Mouse (Mus musculus): Measurements from ENCODE around the gene Crlf3. TPM values are rescaled to one million over a fixed set of nuclear protein-coding genes. Genes with fewer than 3 reads are reported as not detected.
"Not testable (repeated sequence)": the region's sequence is repeated elsewhere in the genome, so short reads cannot be mapped to it uniquely, and the experiment has no call there.

Gene Crlf3
- polyA plus RNA-seq, 1 experiment: 49.7 TPM

DNA sequence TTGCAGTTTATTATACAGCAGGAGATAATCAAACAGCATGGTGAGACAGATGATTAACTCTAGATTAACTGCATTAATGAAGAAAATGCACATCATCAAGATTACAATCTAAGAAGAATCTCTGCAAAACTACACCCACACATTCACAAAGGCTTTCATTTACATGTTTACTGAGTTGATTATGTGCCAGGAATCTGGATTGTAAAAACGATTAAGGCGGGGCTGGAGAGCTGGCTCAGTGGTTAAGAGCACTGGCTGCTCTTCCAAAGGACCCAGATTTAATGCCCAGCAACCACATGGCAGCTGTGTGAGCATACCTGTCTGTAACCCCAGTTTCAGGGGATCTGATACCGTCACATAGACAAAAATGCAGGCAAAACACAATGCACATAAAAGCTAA is 11.0 kb downstream of the Crlf3 start:
- 67% methylated on average over 3 of the region's 3 CpGs for WGBS
- TF ChIP-seq POLR2A (IDR thresholded peaks at IDR 0.05; ENCODE audit: low read depth, low read length) (no peak), CTCF (IDR thresholded peaks at IDR 0.05; ENCODE audit: extremely low read depth, insufficient read depth, insufficient read length, insufficient replicate concordance) (no peak)

DNA sequence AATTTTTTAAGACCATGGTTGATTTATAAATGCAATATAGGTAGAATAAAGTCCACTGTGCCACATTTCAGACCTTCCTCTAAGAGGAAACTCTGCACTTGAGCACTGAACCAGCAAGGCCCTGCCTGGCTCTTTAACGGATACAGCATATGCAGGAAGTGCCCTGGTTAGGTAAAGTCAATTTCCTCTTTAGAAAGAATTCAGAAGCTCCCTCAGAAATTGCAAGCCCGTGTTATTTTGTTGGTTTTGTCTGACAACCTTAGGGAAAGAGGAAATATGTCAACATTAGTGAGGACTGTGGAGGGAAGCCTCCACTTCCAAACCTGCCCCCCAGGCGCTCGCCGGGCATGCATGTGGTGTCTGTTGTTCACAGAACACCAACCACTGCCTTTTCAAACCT is 13.2 kb downstream of the Crlf3 start:
- H3K27me3 ChIP-seq (ENCODE audit: control insufficient read depth, insufficient read depth, low read length): no peaks in the 10 kb centered on the region
- DNase-seq (ENCODE audit: low read depth in 1 of 2, low spot score in 2 of 2): peak in 1 of 2 experiments; percentile 46
- peaks cover 19% of the 10 kb centered on the region for H3K4me1 ChIP-seq (ENCODE audit: control insufficient read depth, insufficient read depth, insufficient read length)
- peak overlapping the region; percentile 35; the same call in 1 of the 2 replicates for H3K4me3 ChIP-seq (ENCODE audit: extremely low read depth, insufficient read depth, insufficient read length)
- 8% methylated on average over 5 of the region's 5 CpGs for WGBS
- TF ChIP-seq POLR2A (IDR thresholded peaks at IDR 0.05; ENCODE audit: low read depth, low read length) (no peak), CTCF (IDR thresholded peaks at IDR 0.05; ENCODE audit: extremely low read depth, insufficient read depth, insufficient read length, insufficient replicate concordance) (no peak)
- peak overlapping the region; percentile 90 for H3K27ac ChIP-seq (ENCODE audit: insufficient read depth, low read length)
- peaks cover 7% of the 10 kb centered on the region for H3K36me3 ChIP-seq (ENCODE audit: control insufficient read depth, insufficient read depth, low read length)

More for the DNA sequence above, 11.0 kb downstream of the Crlf3 start:
- H3K27ac ChIP-seq (ENCODE audit: insufficient read depth, low read length): no peak overlapping the region
- no peak for DNase-seq (ENCODE audit: low read depth in 1 of 2, low spot score in 2 of 2)
- peaks cover 32% of the 10 kb centered on the region for H3K4me1 ChIP-seq (ENCODE audit: control insufficient read depth, insufficient read depth, insufficient read length)
- H3K27me3 ChIP-seq (ENCODE audit: control insufficient read depth, insufficient read depth, low read length): no peaks in the 10 kb centered on the region
- no peak overlapping the region for H3K4me3 ChIP-seq (ENCODE audit: extremely low read depth, insufficient read depth, insufficient read length)
- H3K36me3 ChIP-seq (ENCODE audit: control insufficient read depth, insufficient read depth, low read length): peaks cover 9% of the 10 kb centered on the region

DNA sequence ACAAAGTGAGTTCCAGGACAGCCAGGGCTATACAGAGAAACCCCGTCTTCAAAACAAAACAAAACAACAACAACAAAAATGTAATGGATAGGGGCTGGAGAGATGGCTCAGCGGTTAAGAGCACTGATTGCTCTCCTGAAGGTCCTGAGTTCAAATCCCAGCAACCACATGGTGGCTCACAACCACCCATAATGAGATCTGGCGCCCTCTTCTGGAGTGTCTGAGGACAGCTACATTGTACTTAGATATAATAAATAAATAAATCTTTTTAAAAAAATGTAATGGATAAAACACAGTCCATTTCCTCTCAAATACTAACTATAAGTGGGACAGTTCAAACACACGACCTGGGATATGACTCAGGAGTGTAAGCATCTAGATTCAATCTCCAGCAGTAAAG is 14.4 kb downstream of the Crlf3 start:
- peaks cover 15% of the 10 kb centered on the region for H3K4me1 ChIP-seq (ENCODE audit: control insufficient read depth, insufficient read depth, insufficient read length)
- not testable (repeated sequence) for H3K4me3 ChIP-seq (ENCODE audit: extremely low read depth, insufficient read depth, insufficient read length); H3K27me3 ChIP-seq (ENCODE audit: control insufficient read depth, insufficient read depth, low read length); H3K27ac ChIP-seq (ENCODE audit: insufficient read depth, low read length); DNase-seq (ENCODE audit: low read depth in 1 of 2, low spot score in 2 of 2)
- peaks cover 14% of the 10 kb centered on the region for H3K36me3 ChIP-seq (ENCODE audit: control insufficient read depth, insufficient read depth, low read length)
- WGBS: 84% methylated on average over 4 of the region's 4 CpGs

DNA sequence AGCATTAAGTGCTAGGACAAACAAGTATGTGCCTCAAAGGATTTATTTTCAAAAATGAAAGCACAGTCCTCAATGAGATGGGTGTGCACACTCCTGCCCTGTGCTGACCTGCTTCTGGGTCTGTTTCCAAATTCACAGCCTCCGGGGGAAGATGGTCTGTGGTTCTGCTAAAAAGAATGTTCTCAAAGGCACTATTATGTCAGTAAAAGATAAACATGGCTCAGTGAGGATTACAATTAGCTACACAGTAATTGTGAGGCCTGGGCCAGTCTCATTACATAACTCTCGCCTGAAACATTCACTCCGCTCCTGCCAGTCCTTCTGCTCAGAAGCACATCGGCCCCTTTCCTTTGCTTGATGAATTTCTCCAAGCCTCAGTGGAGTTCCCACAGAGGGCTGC is 18.6 kb downstream of the Crlf3 start:
- TF ChIP-seq POLR2A (IDR thresholded peaks at IDR 0.05; ENCODE audit: low read depth, low read length) (no peak), CTCF (IDR thresholded peaks at IDR 0.05; ENCODE audit: extremely low read depth, insufficient read depth, insufficient read length, insufficient replicate concordance) (no peak)
- Histone ChIP-seq H3K4me1 (ENCODE audit: control insufficient read depth, insufficient read depth, insufficient read length) (no peaks in the 10 kb centered on the region; the same call in 1 of the 2 replicates), H3K27ac (ENCODE audit: insufficient read depth, low read length) (no peak overlapping the region), H3K27me3 (ENCODE audit: control insufficient read depth, insufficient read depth, low read length) (no peaks in the 10 kb centered on the region), H3K4me3 (ENCODE audit: extremely low read depth, insufficient read depth, insufficient read length) (no peak overlapping the region), H3K36me3 (ENCODE audit: control insufficient read depth, insufficient read depth, low read length) (peaks cover 42% of the 10 kb centered on the region)
- DNase-seq (ENCODE audit: low read depth in 1 of 2, low spot score in 2 of 2): no peak
- whole genome bisulfite sequencing: 82% methylated on average over 4 of the region's 4 CpGs

DNA sequence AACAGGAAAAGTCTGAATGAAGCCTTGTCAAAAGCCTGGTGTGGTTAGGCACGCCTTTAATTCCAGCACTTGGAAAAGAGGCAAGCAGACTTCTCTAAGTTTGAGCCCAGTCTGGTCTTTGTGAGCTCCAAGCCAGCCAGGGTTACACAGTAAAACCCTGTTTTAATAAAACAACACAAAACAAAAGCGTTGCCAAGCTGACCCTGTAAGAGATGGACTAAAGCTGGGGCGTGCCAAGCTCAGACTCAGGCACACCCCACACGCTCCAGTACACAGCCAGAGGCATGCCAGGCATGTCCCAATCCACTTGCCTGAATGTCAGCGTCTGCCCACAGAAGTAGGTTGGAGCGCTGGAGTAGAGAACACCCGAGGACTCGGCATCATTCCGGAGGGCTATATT is 24.6 kb downstream of the Crlf3 start:
- no peak for DNase-seq (ENCODE audit: low read depth in 1 of 2, low spot score in 2 of 2)
- 94% methylated on average over 9 of the region's 9 CpGs for WGBS
- Histone ChIP-seq H3K4me1 (ENCODE audit: control insufficient read depth, insufficient read depth, insufficient read length) (no peaks in the 10 kb centered on the region), H3K27me3 (ENCODE audit: control insufficient read depth, insufficient read depth, low read length) (no peaks in the 10 kb centered on the region), H3K4me3 (ENCODE audit: extremely low read depth, insufficient read depth, insufficient read length) (no peak overlapping the region), H3K36me3 (ENCODE audit: control insufficient read depth, insufficient read depth, low read length) (peaks cover 64% of the 10 kb centered on the region), H3K27ac (ENCODE audit: insufficient read depth, low read length) (no peak overlapping the region)
- no peak for TF ChIP-seq POLR2A (IDR thresholded peaks at IDR 0.05; ENCODE audit: low read depth, low read length)
- no peak for TF ChIP-seq CTCF (IDR thresholded peaks at IDR 0.05; ENCODE audit: extremely low read depth, insufficient read depth, insufficient read length, insufficient replicate concordance)

DNA sequence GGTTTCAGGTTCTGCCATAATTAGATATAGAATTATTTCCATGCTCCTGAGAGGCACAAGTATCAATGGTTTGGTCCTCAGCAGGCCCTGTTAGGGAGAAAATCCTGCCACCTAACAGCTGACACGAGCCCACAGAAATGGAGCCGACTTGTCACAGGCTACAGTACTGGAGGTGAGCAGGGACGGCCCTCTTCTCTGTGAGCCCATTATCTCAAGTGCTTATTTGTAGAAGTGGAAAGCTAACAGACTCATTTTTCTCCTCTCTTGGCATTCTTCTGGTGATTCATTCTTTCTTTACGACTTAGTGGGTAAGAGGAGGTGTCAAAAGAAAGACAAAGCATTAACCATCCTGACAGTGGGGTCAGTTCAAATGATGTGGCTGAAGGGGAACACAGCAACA is 26.1 kb downstream of the Crlf3 start:
- no peak for TF ChIP-seq POLR2A (IDR thresholded peaks at IDR 0.05; ENCODE audit: low read depth, low read length)
- TF ChIP-seq CTCF (IDR thresholded peaks at IDR 0.05; ENCODE audit: extremely low read depth, insufficient read depth, insufficient read length, insufficient replicate concordance): no peak
- H3K27ac ChIP-seq (ENCODE audit: insufficient read depth, low read length): no peak overlapping the region
- no peak overlapping the region for H3K4me3 ChIP-seq (ENCODE audit: extremely low read depth, insufficient read depth, insufficient read length)
- no peak for DNase-seq (ENCODE audit: low read depth in 1 of 2, low spot score in 2 of 2)
- 90% methylated on average over 4 of the region's 4 CpGs for WGBS
- no peaks in the 10 kb centered on the region for H3K4me1 ChIP-seq (ENCODE audit: control insufficient read depth, insufficient read depth, insufficient read length)
- no peaks in the 10 kb centered on the region for H3K27me3 ChIP-seq (ENCODE audit: control insufficient read depth, insufficient read depth, low read length)
- peaks cover 65% of the 10 kb centered on the region for H3K36me3 ChIP-seq (ENCODE audit: control insufficient read depth, insufficient read depth, low read length)

DNA sequence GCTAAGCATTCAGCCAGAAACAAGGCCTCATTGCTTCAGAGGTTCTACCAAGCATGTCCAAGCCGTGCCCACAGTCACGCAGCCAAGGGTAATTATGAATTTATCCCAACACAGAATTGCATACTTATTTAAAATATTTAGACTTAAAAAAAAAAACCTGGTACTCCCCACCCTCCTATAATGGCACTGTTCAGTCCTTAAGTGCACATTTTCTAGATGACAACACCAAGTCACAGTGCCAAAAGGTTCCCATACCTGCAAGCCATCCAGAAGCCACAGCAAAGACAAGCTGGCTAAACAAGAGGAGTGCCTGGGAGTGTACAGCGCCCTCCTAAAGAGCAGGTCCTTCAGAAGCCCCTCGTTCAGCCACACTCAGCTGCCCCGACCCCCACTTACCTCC is 27.6 kb downstream of the Crlf3 start:
- DNase-seq (ENCODE audit: low read depth in 1 of 2, low spot score in 2 of 2): no peak
- H3K36me3 ChIP-seq (ENCODE audit: control insufficient read depth, insufficient read depth, low read length): peaks cover 68% of the 10 kb centered on the region

More for the DNA sequence above, 27.6 kb downstream of the Crlf3 start:
- Histone ChIP-seq H3K4me1 (ENCODE audit: control insufficient read depth, insufficient read depth, insufficient read length) (no peaks in the 10 kb centered on the region), H3K27ac (ENCODE audit: insufficient read depth, low read length) (no peak overlapping the region), H3K4me3 (ENCODE audit: extremely low read depth, insufficient read depth, insufficient read length) (no peak overlapping the region), H3K27me3 (ENCODE audit: control insufficient read depth, insufficient read depth, low read length) (no peaks in the 10 kb centered on the region)
- WGBS: 93% methylated on average over 5 of the region's 5 CpGs
- TF ChIP-seq POLR2A (IDR thresholded peaks at IDR 0.05; ENCODE audit: low read depth, low read length) (no peak), CTCF (IDR thresholded peaks at IDR 0.05; ENCODE audit: extremely low read depth, insufficient read depth, insufficient read length, insufficient replicate concordance) (no peak)
